Mouse (Mus musculus) lung, embryonic 16.5 days (tissue): ENCODE data around the gene Rnf169. TPM values are rescaled to one million over a fixed set of nuclear protein-coding genes. Genes with fewer than 3 reads are reported as not detected.

ENCODE experiments used
- ATAC-seq: fragments of 200-750 bp; cut with Nextera tagmentation; 2 replicates; pipeline ENCODE4 v1.8.0; 2017; ENCODE audit warnings: low read depth, mild to moderate bottlenecking, moderate library complexity
- H3K27ac ChIP-seq: fragments of 300-500 bp; sonication (generic); 2 replicates; pipeline ENCODE4 v1.5.1; 2014; ENCODE audit warnings: mild to moderate bottlenecking, control low read depth, low read length
- H3K27me3 ChIP-seq: fragments of 300-500 bp; sonication (generic); 2 replicates; pipeline ENCODE4 v1.6.1; 2014; ENCODE audit warnings: low read depth, low read length, mixed read lengths; ENCODE audit not compliant: control insufficient read depth, insufficient read depth
- H3K36me3 ChIP-seq: fragments of 300-500 bp; sonication (generic); 2 replicates; pipeline ENCODE4 v1.6.1; 2014; ENCODE audit warnings: low read length; ENCODE audit not compliant: control insufficient read depth, insufficient read depth
- H3K4me1 ChIP-seq: fragments of 300-500 bp; sonication (generic); replicated peaks from 2 replicates; pipeline ENCODE4 v1.6.1; 2014; ENCODE audit warnings: low read length, mixed read lengths; ENCODE audit not compliant: control insufficient read depth, insufficient read depth
- H3K4me2 ChIP-seq: fragments of 300-500 bp; sonication (generic); 2 replicates; pipeline ENCODE4 v1.6.1; 2014; ENCODE audit warnings: low read depth, low read length, control low read depth
- H3K4me3 ChIP-seq: fragments of 300-500 bp; sonication (generic); 2 replicates; pipeline ENCODE4 v1.5.1; 2014; ENCODE audit warnings: mild to moderate bottlenecking, low read length, control low read depth
- H3K9ac ChIP-seq: fragments of 300-500 bp; sonication (generic); 2 replicates; pipeline ENCODE4 v1.6.1; 2014; ENCODE audit warnings: low read length, control low read depth
- H3K9me3 ChIP-seq: fragments of 300-500 bp; sonication (generic); 2 replicates; pipeline ENCODE4 v1.6.1; 2016; ENCODE audit warnings: low read length; ENCODE audit not compliant: control insufficient read depth
- WGBS: fragments of 180-500 bp; shearing (Covaris S2); extraction: QIAGEN DNeasy Blood & Tissue Kit; methylation state at CpG from one replicate; pipeline ENCODE4 v1.1.7; 2014; 5-methylcytosine and 5-hydroxymethylcytosine counted together
- polyA plus RNA-seq: library from polyadenylated mRNA; unstranded; fragments of >200 nt; fragmentation: Nextera tagmentation; extraction: Ambion mirVana; gene quantifications from 2 replicates; pipeline ENCODE4 v1.2.1, GENCODE M21; 2015

The Rnf169 gene
- polyA plus RNA-seq, 1 experiment from 2014 or later: 4.4 TPM

DNA sequence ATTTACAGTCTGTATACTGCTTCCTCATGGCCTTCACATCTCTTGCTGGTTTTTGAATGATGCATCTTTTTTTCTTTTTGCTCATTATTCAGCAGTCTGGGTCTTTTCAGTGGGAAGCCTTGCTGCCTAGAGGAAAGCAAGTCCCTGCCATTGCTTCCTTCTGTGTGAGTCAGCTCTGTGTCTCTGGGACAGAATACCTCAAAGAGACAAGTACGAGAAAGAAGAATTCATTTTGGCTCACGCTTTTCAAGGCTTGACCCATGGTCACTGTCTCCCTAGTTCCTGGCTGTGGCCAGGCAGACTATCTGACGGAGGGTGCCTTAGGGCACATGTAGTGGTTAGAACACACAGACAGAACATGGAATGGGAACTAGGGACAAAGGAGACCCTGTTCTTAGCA is 86.3 kb downstream of the Rnf169 start:
- no peaks in the 10 kb centered on the region for H3K27me3 ChIP-seq
- no peak overlapping the region for H3K4me2 ChIP-seq
- H3K36me3 ChIP-seq: no peaks in the 10 kb centered on the region
- no peaks in the 10 kb centered on the region; the same call in 1 of the 2 replicates for H3K4me1 ChIP-seq
- no peak for ATAC-seq
- 76% methylated on average over 3 of the region's 3 CpGs for WGBS
- H3K9ac ChIP-seq: no peak overlapping the region
- no peak overlapping the region for H3K27ac ChIP-seq
- no peaks in the 10 kb centered on the region for H3K9me3 ChIP-seq
- no peak overlapping the region for H3K4me3 ChIP-seq

DNA sequence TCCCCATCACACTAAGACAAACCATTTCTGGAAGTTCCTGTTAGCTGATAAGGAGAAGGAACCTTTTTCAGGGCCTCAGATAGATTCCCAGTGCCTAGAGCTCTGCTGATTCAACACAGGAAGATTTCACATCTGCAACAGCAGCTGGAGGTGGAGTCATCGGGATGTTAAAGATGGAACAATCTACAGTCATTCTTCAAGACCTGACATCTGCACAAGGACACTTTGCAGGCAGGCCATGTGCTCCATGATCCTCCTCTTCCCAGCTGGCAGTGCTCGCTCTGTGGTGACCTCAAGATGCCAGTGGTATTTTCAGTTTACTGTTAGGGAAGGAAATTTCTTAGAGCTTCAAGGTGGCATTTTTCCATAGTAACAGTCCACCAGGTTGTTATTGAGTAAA is 87.9 kb downstream of the Rnf169 start:
- H3K36me3 ChIP-seq: no peaks in the 10 kb centered on the region
- no peak overlapping the region for H3K9ac ChIP-seq
- no peak overlapping the region for H3K4me2 ChIP-seq
- ATAC-seq: no peak
- whole genome bisulfite sequencing: 70% methylated on average over 2 of the region's 2 CpGs
- H3K27ac ChIP-seq: no peak overlapping the region
- H3K4me3 ChIP-seq: no peak overlapping the region
- no peaks in the 10 kb centered on the region; the same call in 1 of the 2 replicates for H3K4me1 ChIP-seq
- no peaks in the 10 kb centered on the region for H3K27me3 ChIP-seq
- H3K9me3 ChIP-seq: no peaks in the 10 kb centered on the region

GRCm38 (mm10) chr7:99891471-99891870 is 88.8 kb downstream of the Rnf169 start:
- H3K27me3 ChIP-seq: no peaks in the 10 kb centered on the region
- H3K27ac ChIP-seq: no peak overlapping the region; the same call in 1 of the 2 replicates
- no peaks in the 10 kb centered on the region; the same call in 1 of the 2 replicates for H3K4me1 ChIP-seq
- no peaks in the 10 kb centered on the region for H3K9me3 ChIP-seq
- no peak overlapping the region for H3K4me2 ChIP-seq
- H3K9ac ChIP-seq: no peak overlapping the region
- H3K4me3 ChIP-seq: no peak overlapping the region
- H3K36me3 ChIP-seq: no peaks in the 10 kb centered on the region
- WGBS: 47% methylated on average over 3 of the region's 3 CpGs
- ATAC-seq: peak; percentile 41; the same call in 1 of the 2 replicates

DNA sequence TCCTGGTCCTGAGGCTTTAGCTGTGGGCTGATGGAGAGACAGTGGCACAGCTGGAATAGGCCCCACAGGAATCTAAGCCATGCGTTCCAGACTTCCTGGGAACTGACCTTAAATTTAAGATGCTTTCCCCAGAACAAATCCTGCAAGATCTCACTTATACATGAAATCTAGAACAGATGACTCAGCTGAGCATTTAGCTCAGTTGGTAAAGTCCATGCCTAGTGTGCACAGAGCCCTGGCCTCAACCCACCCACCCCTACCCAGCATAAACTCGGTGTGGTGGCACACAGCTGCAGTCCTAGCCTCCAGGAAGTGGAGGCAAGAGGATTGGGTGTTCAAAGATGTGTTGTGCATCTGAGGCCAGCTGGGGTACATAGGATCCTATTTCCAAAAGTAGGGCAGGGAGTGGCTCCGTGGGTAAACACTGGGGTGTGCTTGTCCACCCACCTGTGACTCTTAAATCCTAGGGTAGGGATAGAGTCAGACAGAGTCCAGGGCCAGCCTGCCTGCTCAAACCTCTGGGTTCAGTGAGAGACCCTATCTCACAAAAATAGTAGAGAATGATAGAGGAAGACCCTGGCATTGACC is 90.0 kb downstream of the Rnf169 start:
- Histone ChIP-seq H3K27ac (no peak overlapping the region), H3K9me3 (no peaks in the 10 kb centered on the region), H3K4me2 (no peak overlapping the region), H3K36me3 (no peaks in the 10 kb centered on the region), H3K4me3 (no peak overlapping the region), H3K4me1 (no peaks in the 10 kb centered on the region; the same call in 1 of the 2 replicates), H3K9ac (no peak overlapping the region), H3K27me3 (no peaks in the 10 kb centered on the region)
- 53% methylated on average over 3 of the region's 3 CpGs for WGBS
- no peak for ATAC-seq

GRCm38 (mm10) chr7:99889175-99889880 is 90.9 kb downstream of the Rnf169 start:
- H3K9ac ChIP-seq: no peak overlapping the region
- no peak overlapping the region for H3K4me3 ChIP-seq
- H3K27me3 ChIP-seq: no peaks in the 10 kb centered on the region
- no peaks in the 10 kb centered on the region; the same call in 1 of the 2 replicates for H3K4me1 ChIP-seq
- H3K27ac ChIP-seq: no peak overlapping the region
- no peaks in the 10 kb centered on the region for H3K36me3 ChIP-seq
- peak; percentile 56; the same call in 1 of the 2 replicates for ATAC-seq
- WGBS: 32% methylated on average over 10 of the region's 10 CpGs
- H3K9me3 ChIP-seq: no peaks in the 10 kb centered on the region
- H3K4me2 ChIP-seq: no peak overlapping the region

- H3K36me3 ChIP-seq: no peaks in the 10 kb centered on the region
- H3K27me3 ChIP-seq: no peaks in the 10 kb centered on the region
- no peak overlapping the region for H3K4me3 ChIP-seq
Measured at GRCm38 (mm10) chr7:99887743-99888142, 92.5 kb downstream of the Rnf169 start.

DNA sequence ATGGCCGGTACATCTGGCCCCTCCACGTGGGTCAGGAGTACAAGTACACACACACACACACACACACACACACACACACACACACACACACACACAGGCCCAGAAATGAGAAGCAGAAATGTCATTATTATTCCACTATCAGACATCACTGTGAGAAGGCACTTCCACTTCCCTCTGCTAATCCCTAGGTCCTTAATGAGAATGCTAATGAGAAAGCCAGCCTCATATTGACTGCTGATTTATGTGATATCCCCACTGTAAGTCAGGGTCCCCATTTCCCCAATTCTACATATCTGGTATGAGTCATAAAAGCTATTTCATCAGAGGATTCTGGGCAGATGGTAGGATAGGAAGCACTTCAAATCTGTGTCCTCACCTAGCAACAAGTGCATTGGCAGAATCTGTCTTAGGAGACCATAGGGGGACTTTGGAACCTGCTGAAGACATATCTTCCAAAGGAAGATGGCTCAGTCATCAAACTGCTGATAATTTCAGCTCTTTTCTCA is 93.0 kb downstream of the Rnf169 start:
- H3K4me1 ChIP-seq: no peaks in the 10 kb centered on the region; the same call in 1 of the 2 replicates
- no peak overlapping the region for H3K9ac ChIP-seq
- H3K4me2 ChIP-seq: no peak overlapping the region
- no peaks in the 10 kb centered on the region for H3K36me3 ChIP-seq
- ATAC-seq: no peak
- H3K27me3 ChIP-seq: no peaks in the 10 kb centered on the region
- no peak overlapping the region for H3K27ac ChIP-seq
- WGBS: 81% methylated on average over 2 of the region's 2 CpGs
- no peaks in the 10 kb centered on the region for H3K9me3 ChIP-seq
- no peak overlapping the region for H3K4me3 ChIP-seq

More at GRCm38 (mm10) chr7:99887743-99888142, 92.5 kb downstream of the Rnf169 start:
- Histone ChIP-seq H3K9me3 (no peaks in the 10 kb centered on the region), H3K4me2 (no peak overlapping the region), H3K4me1 (no peaks in the 10 kb centered on the region; the same call in 1 of the 2 replicates), H3K9ac (no peak overlapping the region), H3K27ac (no peak overlapping the region)
- no peak for ATAC-seq

DNA sequence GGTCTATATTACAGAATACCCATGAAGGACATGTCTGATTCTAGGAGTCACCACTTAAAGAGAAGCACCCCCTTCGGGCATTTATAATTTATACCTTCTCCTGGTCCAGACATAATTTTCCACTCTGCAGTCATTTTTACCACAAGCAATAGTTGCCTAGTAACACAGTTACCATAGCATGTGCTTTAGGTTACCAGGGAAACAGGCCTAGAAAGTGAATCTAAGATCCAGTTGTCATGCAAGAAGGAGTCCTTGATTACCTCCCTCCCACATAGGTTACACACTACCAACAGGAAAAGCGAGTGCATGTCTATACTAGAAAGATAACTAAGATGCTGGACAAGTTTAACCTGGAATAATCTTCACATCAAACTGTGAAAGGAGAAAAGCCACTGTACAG is 102.0 kb downstream of the Rnf169 start:
- Histone ChIP-seq H3K4me3 (no peak overlapping the region), H3K4me2 (no peak overlapping the region), H3K27me3 (no peaks in the 10 kb centered on the region; the same call in 1 of the 2 replicates), H3K27ac (no peak overlapping the region), H3K36me3 (no peaks in the 10 kb centered on the region), H3K9me3 (no peaks in the 10 kb centered on the region), H3K9ac (no peak overlapping the region), H3K4me1 (no peaks in the 10 kb centered on the region)
- 55% methylated on average over 2 of the region's 2 CpGs for WGBS
- no peak for ATAC-seq

DNA sequence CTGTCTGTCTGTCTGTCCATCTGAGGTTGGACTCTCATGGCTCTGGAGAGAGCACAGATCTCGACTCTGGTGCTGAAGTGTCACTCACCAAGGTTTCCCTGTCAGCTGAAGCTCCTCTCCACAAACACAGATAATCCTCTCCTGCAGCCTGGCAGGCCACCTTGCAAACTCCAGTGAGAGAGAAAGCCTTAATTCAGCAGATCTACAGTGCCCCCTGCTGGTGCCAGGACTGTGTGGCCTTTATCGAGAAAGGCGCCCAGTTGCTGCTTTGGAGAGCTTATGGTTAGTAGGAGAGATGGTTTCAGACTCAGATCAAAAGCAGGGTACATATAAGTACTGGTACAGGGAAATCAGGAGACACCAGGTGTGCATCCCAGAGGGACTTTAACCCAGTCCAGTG is 103.9 kb downstream of the Rnf169 start:
- peak; percentile 54 for ATAC-seq
- Histone ChIP-seq H3K27me3 (no peaks in the 10 kb centered on the region; the same call in 1 of the 2 replicates), H3K4me1 (no peaks in the 10 kb centered on the region)

More for the DNA sequence above, 103.9 kb downstream of the Rnf169 start:
- H3K4me2 ChIP-seq: no peak overlapping the region
- no peak overlapping the region for H3K9ac ChIP-seq
- no peaks in the 10 kb centered on the region for H3K9me3 ChIP-seq
- no peak overlapping the region for H3K27ac ChIP-seq
- H3K36me3 ChIP-seq: no peaks in the 10 kb centered on the region
- H3K4me3 ChIP-seq: no peak overlapping the region
- 0% methylated on average over 3 of the region's 3 CpGs for WGBS
